31 mouse cellular contexts compared by ENCODE assay signal in genomic region chr11:115062077-115062476, GRCm38 (mm10). TPM values are rescaled to one million over a fixed set of nuclear protein-coding genes. Genes with fewer than 3 reads are reported as not detected.
"Had no signal": no experiment of that assay in that cellular context is flagged by ENCODE, and none has a peak within 500 bp of the region (broad histone marks: within the 10 kb centered on the region; RNA-seq: fewer than 3 reads in every experiment).

Gene Cd300e (minus strand): TSS chr11:115062177.

- H3K4me2 ChIP-seq: heart, embryonic 11.5 days; heart, embryonic 13.5 days; heart, embryonic 15.5 days; hindbrain, embryonic 13.5 days; hindbrain, embryonic 15.5 days; kidney, embryonic 15.5 days; limb, embryonic 12.5 days; liver, embryonic 13.5 days had no signal

- H3K27ac ChIP-seq: heart, adult 2 months; heart, embryonic 13.5 days; heart, embryonic 15.5 days; hindbrain, embryonic 13.5 days; hindbrain, embryonic 15.5 days; hindbrain, postnatal 0 days; kidney, embryonic 15.5 days; kidney, postnatal 0 days; layer of hippocampus, adult 2 months; left cerebral cortex, adult 2 months; limb, embryonic 10.5 days; limb, embryonic 12.5 days; liver, embryonic 13.5 days had no signal

- H3K9me3 ChIP-seq: heart, embryonic 13.5 days; heart, embryonic 15.5 days; hindbrain, embryonic 13.5 days; hindbrain, embryonic 15.5 days; kidney, embryonic 15.5 days; limb, embryonic 10.5 days; limb, embryonic 12.5 days; liver, embryonic 13.5 days had no signal

- H3K36me3 ChIP-seq: heart, embryonic 13.5 days; heart, embryonic 15.5 days; hindbrain, embryonic 13.5 days; hindbrain, embryonic 15.5 days; kidney, embryonic 15.5 days; limb, embryonic 10.5 days; limb, embryonic 12.5 days; liver, embryonic 13.5 days had no signal

- DNase-seq: gastrocnemius, postnatal 14 days; heart, adult 2 months; heart, postnatal 14 days; heart, postnatal 36 days; kidney, adult 11 months; kidney, adult 2 months; kidney, adult 9 months; kidney, postnatal 14 days; kidney, postnatal 4 days; liver; liver, embryonic 13.5 days had no signal

- H3K4me1 ChIP-seq: heart, embryonic 13.5 days; heart, embryonic 15.5 days; hindbrain, embryonic 13.5 days; hindbrain, embryonic 15.5 days; kidney, embryonic 15.5 days; limb, embryonic 12.5 days; liver, embryonic 13.5 days had no signal

- ATAC-seq: hindbrain, postnatal 0 days; intestine, embryonic 16.5 days had no signal

- H3K9ac ChIP-seq: heart, embryonic 13.5 days; heart, embryonic 15.5 days; hindbrain, embryonic 13.5 days; hindbrain, embryonic 15.5 days; kidney, embryonic 15.5 days; limb, embryonic 12.5 days; liver, embryonic 13.5 days had no signal

- H3K27me3 ChIP-seq: heart, embryonic 13.5 days; liver, embryonic 13.5 days had no signal

- H3K4me3 ChIP-seq: heart, adult 2 months; heart, embryonic 13.5 days; heart, embryonic 15.5 days; hindbrain, embryonic 13.5 days; hindbrain, embryonic 15.5 days; kidney, embryonic 15.5 days; layer of hippocampus, adult 2 months; left cerebral cortex, adult 2 months; limb, embryonic 10.5 days; limb, embryonic 12.5 days; liver, embryonic 13.5 days had no signal

RNA-seq across cellular contexts. Expression of gene Cd300e, which starts in this region (rescaled TPM):
- total RNA-seq: gastrocnemius, adult 18-20 months; gastrocnemius, postnatal 14 days; hematopoietic stem cell, adult 5-6 weeks; hindbrain, postnatal 0 days; layer of hippocampus, postnatal 10 days; layer of hippocampus, postnatal 25 days; left cerebral cortex, postnatal 14 days; left cerebral cortex, postnatal 36 days had no signal
- polyA plus RNA-seq: heart, embryonic 11.5 days; heart, embryonic 13.5 days; heart, embryonic 15.5 days; hindbrain, embryonic 11.5 days; hindbrain, embryonic 13.5 days; hindbrain, embryonic 15.5 days; kidney, embryonic 15.5 days; kidney, postnatal 0 days; limb, embryonic 10.5 days; limb, embryonic 12.5 days had no signal
